Mouse (Mus musculus): ENCODE measurements at regions not wholly inside any gene's neighbourhood (a gene's known extent, or its start where the extent isn't known, plus 50 kb on each side); places are given as distances from the start of the nearest gene placed in this dataset.

GRCm38 (mm10) chr11:89247991-89248390, 54.1 kb downstream of the Nog start:
- DNase-seq (ENCODE audit: low read depth, low spot score), result no peak

DNA sequence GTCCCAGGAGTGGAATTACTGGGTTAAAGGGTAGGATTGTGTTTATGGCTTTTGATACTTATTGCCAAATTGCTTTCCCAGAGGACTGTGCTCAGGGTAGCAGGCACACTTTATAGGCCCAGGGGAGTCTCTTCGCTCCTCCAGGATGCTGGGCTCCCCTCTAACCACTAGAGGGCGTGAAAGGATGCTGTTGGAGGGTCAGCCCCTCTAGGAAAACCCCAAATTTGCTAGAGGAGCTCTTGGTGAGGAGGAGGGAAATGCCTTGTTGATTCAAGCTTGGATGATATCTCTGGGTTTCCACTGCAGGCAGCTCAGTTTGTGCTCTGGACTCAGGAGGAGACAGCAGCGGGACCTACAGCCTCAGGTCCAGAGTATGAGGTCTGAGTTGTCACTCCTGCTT, 58.8 kb downstream of the Nog start:
- peak; percentile 6 for DNase-seq (ENCODE audit: low read depth, low spot score)

DNA sequence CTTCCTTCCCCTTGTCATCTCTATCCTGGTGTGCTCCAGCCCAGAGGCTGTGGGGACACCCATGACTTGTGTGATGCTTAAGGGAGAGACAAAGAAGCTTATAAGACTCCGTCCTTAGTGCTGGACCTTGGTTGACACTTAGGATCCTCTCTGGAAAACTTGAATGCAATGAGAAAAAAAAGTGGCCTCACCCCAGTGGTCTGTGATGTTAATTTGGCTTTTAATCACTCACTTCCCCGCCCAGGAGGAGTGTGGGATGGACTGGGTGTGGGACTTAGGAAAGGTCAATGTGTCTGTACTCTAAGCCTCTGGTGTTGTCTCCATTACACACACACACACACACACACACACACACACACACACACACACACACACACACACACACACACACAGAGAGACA, 60.0 kb downstream of the Nog start:
- DNase-seq (ENCODE audit: low read depth, low spot score), result no peak

- peak; percentile 54 for DNase-seq (ENCODE audit: low read depth, low spot score)
These were observed 62.2 kb downstream of the Nog start for GRCm38 (mm10) chr11:89239891-89240290.

DNA sequence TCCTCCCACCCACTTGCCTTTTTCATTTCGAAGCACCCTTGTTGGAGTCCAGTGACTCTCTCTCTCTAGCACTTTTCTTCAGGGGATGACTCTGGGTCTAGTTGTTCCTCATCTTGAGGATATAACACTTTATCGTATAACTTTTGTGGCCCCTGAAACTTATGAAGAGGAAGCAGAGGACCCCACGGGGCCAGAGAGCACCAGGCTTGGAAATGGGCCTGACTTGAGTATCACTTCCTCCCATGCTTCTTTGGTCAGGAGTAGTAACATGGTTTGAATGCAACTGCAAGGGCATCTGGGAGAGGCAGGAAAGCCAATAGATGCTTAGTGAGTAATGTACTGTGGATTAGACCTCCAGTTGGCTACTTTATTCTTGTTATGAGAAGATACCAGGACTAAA, 65.2 kb downstream of the Nog start:
- no peak for DNase-seq (ENCODE audit: low read depth, low spot score)

DNA sequence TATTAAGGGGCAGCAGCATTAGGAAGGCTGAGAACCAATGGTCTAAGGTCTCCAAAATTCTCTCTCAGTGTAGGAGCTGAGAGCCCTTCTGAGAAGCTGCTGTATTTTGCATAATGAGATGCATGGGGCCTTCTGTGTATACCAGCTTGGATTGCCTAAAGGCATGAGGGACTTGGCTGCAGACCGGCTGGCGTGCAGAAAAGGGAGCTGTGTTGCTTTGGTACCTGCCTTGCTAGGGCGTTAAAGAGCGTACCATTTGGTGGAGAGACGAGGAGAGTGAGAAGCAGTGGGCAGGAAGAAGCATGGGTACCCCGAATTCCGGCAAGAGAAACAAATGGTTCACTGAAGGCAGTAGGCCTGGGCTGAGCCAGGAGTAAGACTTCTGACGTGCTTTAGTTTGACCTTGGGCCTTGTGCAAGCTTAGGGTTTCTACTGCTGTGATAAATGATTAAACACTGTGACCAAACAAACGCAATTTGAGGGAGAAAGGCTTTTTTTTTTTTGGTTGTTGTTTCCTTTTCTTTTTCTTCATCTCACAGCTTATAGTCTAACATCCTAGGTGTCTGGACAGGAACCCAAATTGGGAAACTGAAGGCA, 69.2 kb downstream of the Nog start:
- DNase-seq (ENCODE audit: low read depth, low spot score), result no peak

GRCm38 (mm10) chr11:89229726-89230125, 72.4 kb downstream of the Nog start:
- DNase-seq (ENCODE audit: low read depth, low spot score), result peak; percentile 20

DNA sequence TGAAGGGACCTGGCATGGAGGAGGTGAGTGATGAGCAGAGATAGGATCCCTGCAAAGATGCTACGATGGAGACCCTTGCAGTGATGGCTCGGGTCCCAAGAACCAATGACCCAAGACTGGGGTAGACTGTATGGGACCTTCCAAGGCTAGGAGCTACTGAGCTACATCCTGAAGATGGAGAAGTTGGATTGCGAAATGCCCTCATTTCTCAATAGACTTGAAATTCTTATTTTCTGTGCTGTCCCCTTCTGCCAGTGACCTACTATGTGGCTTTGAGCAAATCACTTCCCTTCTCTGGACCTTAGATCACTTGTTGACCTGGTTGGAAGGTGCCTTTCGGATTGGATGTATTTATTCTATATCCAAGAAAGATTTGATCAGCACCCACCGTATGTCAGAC, 88.9 kb downstream of the Nog start:
- no peak for DNase-seq (ENCODE audit: low read depth, low spot score)

GRCm38 (mm10) chr11:89209531-89209950, 92.6 kb downstream of the Nog start:
- no peak for DNase-seq (ENCODE audit: low read depth, low spot score)

DNA sequence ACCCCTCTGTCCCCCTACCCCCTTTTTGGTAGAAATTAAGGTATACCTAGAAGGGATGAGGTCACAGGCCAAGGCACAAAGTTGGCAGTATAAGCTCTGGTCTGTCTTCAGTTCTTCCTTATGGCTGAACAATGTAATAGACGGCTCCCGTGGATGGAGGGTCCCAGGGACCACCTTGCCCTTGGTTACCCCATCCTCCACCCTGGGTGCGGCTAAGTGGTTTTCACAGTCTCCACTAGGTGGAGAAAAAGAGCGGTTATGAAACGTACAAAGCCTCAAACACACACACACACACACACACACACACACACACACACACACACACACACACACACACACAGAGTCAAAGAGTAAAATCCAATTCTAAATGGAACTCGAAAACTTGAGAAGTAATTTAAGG, 93.1 kb downstream of the Nog start:
- DNase-seq (ENCODE audit: low read depth, low spot score), result no peak

DNA sequence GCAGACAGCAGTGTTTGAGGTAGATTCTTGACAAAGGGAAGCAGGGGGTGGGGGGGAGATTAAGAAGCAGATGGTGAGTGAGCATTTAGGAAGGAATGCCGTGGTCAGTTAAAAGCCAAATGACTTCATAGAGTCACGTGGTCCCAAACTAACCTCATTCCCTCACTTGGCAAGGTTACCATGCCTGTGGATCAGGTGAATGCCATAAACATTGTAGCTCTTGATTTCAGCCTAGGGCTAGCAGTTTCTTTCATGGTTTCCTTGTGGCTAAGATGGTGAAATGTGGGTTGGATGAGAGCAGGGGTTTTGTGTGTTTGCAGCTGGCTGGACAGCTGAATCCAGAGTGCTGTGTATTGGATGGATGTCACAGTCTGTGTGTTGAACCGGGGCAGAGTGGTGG, 95.3 kb downstream of the Nog start:
- peak; percentile 95 for DNase-seq (ENCODE audit: low read depth, low spot score)

DNA sequence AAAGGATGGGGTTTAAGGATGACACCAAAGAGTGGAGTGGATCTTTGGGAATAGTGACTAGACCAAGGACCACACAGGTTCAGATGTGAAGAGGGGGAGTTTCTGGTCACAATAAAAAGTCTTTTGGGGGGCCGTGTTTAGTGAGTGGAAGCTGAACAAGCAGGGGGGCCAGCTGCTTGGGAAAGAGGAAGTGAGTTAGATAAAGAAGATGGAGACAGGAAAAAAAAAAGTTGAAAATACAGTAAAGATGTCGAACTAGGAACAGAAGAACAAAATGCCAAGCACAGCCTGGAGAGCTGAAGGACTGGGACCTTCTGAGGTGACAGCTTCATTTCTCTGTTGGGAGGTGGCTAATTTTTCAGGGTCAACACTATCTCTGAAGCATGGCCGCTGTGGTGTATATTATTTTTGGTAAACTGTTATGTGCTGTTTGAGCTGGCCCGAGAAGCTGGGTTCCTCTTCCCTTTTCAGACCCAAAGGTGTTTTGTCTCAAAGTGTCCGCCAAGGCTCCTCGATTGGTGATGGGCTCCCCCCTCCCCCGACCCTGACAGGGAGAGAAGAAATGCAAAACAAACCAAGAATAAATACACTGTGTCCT, 97.1 kb downstream of the Nog start:
- DNase-seq (ENCODE audit: low read depth, low spot score), result no peak

DNA sequence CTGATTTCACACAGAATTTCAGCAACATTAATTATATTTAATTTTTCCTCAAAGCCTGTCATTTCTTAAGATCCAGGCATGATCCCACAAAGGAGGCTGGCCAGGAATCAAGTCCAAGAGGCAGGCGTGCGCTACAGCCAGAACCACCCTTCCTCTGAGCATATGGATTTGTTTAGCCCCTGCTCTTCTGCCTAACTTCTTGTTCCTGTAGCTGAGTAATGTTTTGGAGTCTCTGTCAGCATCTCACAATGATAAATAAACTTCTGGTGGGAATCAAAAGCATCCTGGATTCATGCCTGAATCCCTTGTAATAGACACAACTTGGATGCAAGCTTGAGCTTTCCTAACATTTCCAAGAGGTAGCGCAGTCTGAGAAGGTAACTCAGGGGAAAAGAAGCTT, 101.7 kb downstream of the Nog start:
- DNase-seq (ENCODE audit: low read depth, low spot score), result peak; percentile 62

DNA sequence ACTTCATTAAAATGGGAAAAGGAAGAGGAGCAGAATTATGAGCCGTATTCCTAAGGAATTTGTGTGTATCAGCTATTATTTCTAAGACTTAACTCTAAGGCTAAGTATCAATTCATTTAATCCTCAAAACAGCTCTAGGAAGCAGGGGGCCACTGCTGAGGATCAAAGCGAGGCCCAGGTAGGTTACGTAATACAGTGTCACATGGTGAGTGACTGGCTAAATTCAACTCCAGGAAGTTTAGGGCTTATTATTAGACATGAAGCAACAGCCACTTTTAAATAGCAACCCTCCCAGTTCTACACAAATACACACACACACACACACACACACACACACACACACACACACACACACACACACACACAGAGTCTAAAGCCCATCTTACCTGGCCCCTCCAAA, 109.3 kb downstream of the Nog start:
- no peak for DNase-seq (ENCODE audit: low read depth, low spot score)

DNA sequence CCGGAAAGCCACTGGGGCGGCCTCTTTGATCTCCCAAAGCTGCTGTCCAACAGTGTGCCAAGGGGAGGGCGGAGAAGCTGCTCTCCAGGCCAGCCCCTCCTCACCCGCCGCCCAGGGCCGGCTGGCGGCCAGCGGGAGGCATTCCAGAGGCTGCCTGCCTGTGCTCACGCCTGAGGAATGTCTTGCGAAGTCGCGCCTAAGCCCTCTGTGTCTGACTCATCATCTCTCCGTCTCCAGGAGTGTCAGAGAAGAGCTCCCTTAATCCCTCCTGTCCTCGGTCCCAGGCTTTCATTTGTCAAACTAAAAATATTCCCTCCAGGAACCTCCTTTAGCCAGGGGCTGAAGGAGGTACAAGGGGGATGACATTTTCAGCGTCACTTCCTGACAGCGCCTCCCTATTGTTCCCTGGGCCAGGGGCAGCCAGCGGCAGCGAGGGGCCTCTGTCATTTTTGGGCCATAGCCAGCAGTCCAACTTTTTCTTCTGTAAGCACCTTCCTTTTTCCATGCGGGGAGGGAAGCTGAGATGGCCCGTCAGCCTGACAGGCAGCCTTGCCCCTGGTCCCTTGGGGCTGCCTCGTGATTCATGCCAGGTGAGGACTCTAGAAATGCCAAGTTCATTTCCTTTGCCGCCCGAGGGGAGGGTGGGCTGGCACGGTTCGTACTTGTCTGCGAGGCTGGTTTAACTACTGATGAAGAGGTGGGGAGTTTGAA, 113.4 kb downstream of the Gm525 start:
- peak; percentile 96 for DNase-seq (ENCODE audit: low read depth, low spot score)

DNA sequence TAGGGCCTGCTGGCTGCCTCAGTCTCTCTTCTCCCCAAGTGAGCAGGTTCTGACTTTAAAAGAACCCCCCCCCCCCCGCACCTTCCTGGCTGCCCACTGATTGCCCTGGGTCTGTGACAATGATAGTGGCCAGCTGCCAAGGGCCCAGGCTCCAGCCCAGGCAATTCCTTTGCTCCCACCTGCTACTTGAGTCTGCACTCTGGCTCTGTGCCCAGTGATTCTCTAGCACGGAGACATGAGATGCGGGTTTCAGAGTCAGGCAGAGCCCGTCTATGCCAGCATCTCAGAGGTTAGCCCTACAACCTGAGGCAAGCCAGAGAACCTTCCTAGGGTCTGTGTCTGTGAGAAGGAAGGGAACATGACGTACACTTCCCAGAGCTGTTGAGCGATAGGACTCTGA, 112.2 kb downstream of the Gm525 start:
- no peak for DNase-seq (ENCODE audit: low read depth, low spot score)

DNA sequence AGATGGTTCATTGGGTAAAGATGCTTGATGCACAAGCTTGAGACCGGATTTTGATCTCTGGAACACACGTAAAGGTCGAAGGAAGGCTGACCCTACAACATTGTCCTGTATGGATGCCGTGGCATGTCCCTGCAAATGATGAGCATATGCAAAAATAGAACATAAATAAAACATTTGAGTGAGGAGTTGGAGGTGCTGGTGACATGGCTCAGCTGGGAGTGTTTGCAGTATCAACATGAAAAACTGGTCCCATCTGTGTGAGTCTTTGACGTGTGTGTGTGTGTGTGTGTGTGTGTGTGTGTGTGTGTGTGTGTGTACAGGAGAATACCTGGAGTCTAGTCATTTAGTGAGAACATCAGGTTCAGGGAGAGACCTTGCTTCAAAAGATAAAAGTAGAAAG, 107.8 kb downstream of the Gm525 start:
- no peak for DNase-seq (ENCODE audit: low read depth, low spot score)

- DNase-seq (ENCODE audit: low read depth, low spot score), result no peak
These were observed 104.8 kb downstream of the Gm525 start for GRCm38 (mm10) chr11:89178436-89178835.

- DNase-seq (ENCODE audit: low read depth, low spot score), result no peak
These were observed 101.9 kb downstream of the Gm525 start for GRCm38 (mm10) chr11:89175511-89175910.

DNA sequence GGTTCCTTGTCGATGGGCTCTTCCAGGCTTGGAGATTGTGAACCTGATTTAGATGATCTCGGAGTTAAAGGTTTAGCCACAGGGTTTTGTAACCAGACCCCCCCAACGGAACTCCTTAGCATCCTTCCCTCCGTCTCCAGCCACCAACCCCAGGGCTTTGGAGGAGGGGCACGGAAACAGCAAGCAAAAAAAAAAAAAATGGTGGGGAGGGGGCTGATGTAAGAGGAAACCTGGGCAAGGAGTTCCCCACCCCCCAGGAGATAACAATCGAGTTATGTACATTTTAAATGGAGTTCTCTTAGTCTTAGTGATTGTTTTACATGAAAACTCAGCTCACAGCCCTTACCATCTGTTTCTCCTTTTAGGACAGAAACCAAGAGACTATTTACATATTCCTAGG, 101.3 kb downstream of the Gm525 start:
- DNase-seq (ENCODE audit: low read depth, low spot score), result no peak

- DNase-seq (ENCODE audit: low read depth, low spot score), result peak; percentile 89
These were observed 91.6 kb downstream of the Gm525 start for GRCm38 (mm10) chr11:89165278-89165677.

GRCm38 (mm10) chr11:89153466-89154406, 80.1 kb downstream of the Gm525 start:
- no peak for DNase-seq (ENCODE audit: low read depth, low spot score)

All from 3T3-L1 (cell line).